Mouse (Mus musculus) myocyte (in vitro differentiated cells): Measurements from ENCODE around the gene Wdr34.

Experiments used
- E2F4 ChIP-seq: IDR thresholded peaks from one replicate; pipeline ENCODE4 v1.6.1; 2011; ENCODE audit warnings: mild to moderate bottlenecking, control low read depth, moderate library complexity; ENCODE audit not compliant: insufficient read depth
- MAX ChIP-seq: IDR thresholded peaks from one replicate; pipeline ENCODE4 v1.6.1; 2011; ENCODE audit warnings: low read depth, mild to moderate bottlenecking, control low read depth
- MYOD1 ChIP-seq, 3 experiments: IDR thresholded peaks; one replicate each; pipeline ENCODE4 v1.6.1; 2011; ENCODE audit warnings: control low read depth in 2 of 3, low read depth in 2 of 3, mild to moderate bottlenecking in 2 of 3, moderate library complexity in 1 of 3; ENCODE audit not compliant: insufficient read length in 2 of 3, control insufficient read depth in 1 of 3
- MYOG ChIP-seq, 3 experiments: IDR thresholded peaks; one replicate each; pipeline ENCODE4 v1.6.1; 2011; ENCODE audit warnings: control low read depth in 2 of 3, low read depth in 2 of 3, mild to moderate bottlenecking in 2 of 3; ENCODE audit not compliant: insufficient read length in 2 of 3, control insufficient read depth in 1 of 3, insufficient read depth in 1 of 3
- POLR2A ChIP-seq: IDR thresholded peaks from one replicate; pipeline ENCODE4 v1.6.1; 2011; ENCODE audit warnings: low read depth, mild to moderate bottlenecking, control low read depth, moderate library complexity; ENCODE audit not compliant: insufficient read length
- POLR2AphosphoS2 ChIP-seq: IDR thresholded peaks from one replicate; pipeline ENCODE4 v1.6.1; 2011; ENCODE audit warnings: low read depth, control low read depth; ENCODE audit not compliant: insufficient read length
- REST ChIP-seq: IDR thresholded peaks from one replicate; pipeline ENCODE4 v1.6.1; 2011; ENCODE audit warnings: mild to moderate bottlenecking, control low read depth, moderate library complexity; ENCODE audit not compliant: insufficient read depth, insufficient read length
- SRF ChIP-seq: IDR thresholded peaks from one replicate; pipeline ENCODE4 v1.6.1; 2011; ENCODE audit warnings: low read depth; ENCODE audit not compliant: control insufficient read depth, insufficient read length
- TCF12 ChIP-seq: IDR thresholded peaks from one replicate; pipeline ENCODE4 v1.6.1; 2011; ENCODE audit warnings: mild to moderate bottlenecking, control low read depth; ENCODE audit not compliant: poor library complexity, insufficient read depth, severe bottlenecking
- TCF3 ChIP-seq: IDR thresholded peaks from one replicate; pipeline ENCODE4 v1.6.1; 2011; ENCODE audit warnings: low read depth, control low read depth; ENCODE audit not compliant: insufficient read length
- USF1 ChIP-seq: IDR thresholded peaks from one replicate; pipeline ENCODE4 v1.6.1; 2011; ENCODE audit warnings: low read depth, mild to moderate bottlenecking, control low read depth, moderate library complexity

DNA sequence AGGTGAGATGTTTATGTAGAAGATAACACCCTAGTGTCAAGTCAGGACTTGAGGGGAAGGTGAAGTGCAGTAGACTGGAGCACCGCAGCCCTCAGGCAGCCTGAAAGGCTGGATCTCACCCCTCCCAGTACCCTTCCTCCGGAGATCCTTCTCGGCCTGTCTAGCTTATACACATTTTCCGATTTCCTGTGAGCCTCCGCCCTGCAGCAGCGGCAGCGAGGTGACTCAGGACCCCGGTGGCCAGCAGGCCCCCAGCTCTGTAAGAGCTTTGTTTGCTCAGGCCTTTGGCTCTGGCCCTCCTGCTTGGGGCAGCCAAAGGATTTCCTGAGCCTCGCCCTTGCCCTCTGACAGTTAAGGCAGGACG, 29.6 kb upstream of the Wdr34 start:
- TF ChIP-seq E2F4 (no peak), MAX (no peak), TCF12 (no peak), USF1 (no peak), POLR2A (no peak), POLR2AphosphoS2 (no peak), TCF3 (no peak), MYOG (IDR thresholded peaks at IDR 0.05; ENCODE audit: control insufficient read depth in 1 of 3, insufficient read depth in 1 of 3, insufficient read length in 2 of 3, low read depth in 2 of 3) (no peak), SRF (no peak), MYOD1 (IDR thresholded peaks at IDR 0.05; ENCODE audit: control insufficient read depth in 1 of 3, insufficient read length in 2 of 3, low read depth in 2 of 3) (no peak), REST (no peak)
